Mouse (Mus musculus) brain, embryonic 14.5 days (tissue): Measurements from ENCODE around the gene 1810062G17Rik.

Source experiments
- CTCF ChIP-seq: fragments of 200-500 bp; IDR thresholded peaks from 2 replicates; pipeline ENCODE4 v1.5.1; 2012; ENCODE audit warnings: inconsistent platforms, mild to moderate bottlenecking, moderate library complexity, borderline replicate concordance; ENCODE audit not compliant: insufficient read depth, insufficient read length; ENCODE audit errors: extremely low read depth
- POLR2A ChIP-seq: fragments of 200-500 bp; IDR thresholded peaks from 2 replicates; pipeline ENCODE4 v1.6.1; 2012; ENCODE audit warnings: mild to moderate bottlenecking, inconsistent platforms, borderline replicate concordance; ENCODE audit not compliant: poor library complexity, insufficient read depth, insufficient read length, severe bottlenecking; ENCODE audit errors: extremely low read depth

GRCm38 (mm10) chr3:36524466-36524865, 48.7 kb downstream of the 1810062G17Rik start:
- TF ChIP-seq CTCF, result no peak
- no peak for TF ChIP-seq POLR2A
